Mouse (Mus musculus) neural tube, embryonic 13.5 days (tissue): Measurements from ENCODE around the gene Sco2. TPM values are rescaled to one million over a fixed set of nuclear protein-coding genes. Genes with fewer than 3 reads are reported as not detected.

Experiments
- ATAC-seq: fragments of 200-750 bp; cut with Nextera tagmentation; 2 replicates; pipeline ENCODE4 v1.8.0; 2017; ENCODE audit warnings: low read depth, mild to moderate bottlenecking, moderate TSS enrichment, moderate library complexity
- H3K27ac ChIP-seq: fragments of 300-500 bp; sonication (generic); replicated peaks from 2 replicates; pipeline ENCODE4 v1.5.1; 2015; ENCODE audit warnings: moderate library complexity, mild to moderate bottlenecking, inconsistent platforms
- H3K27me3 ChIP-seq: fragments of 300-500 bp; sonication (generic); 2 replicates; pipeline ENCODE4 v1.6.1; 2015; ENCODE audit warnings: mild to moderate bottlenecking, inconsistent platforms
- H3K36me3 ChIP-seq: fragments of 300-500 bp; sonication (generic); 2 replicates; pipeline ENCODE4 v1.6.1; 2015; ENCODE audit warnings: mild to moderate bottlenecking, inconsistent platforms
- H3K4me1 ChIP-seq: fragments of 300-500 bp; sonication (generic); replicated peaks from 2 replicates; pipeline ENCODE4 v1.6.1; 2015; ENCODE audit warnings: inconsistent platforms
- H3K4me2 ChIP-seq: fragments of 300-500 bp; sonication (generic); 2 replicates; pipeline ENCODE4 v1.6.1; 2015; ENCODE audit warnings: inconsistent platforms, mild to moderate bottlenecking, moderate library complexity
- H3K4me3 ChIP-seq: fragments of 300-500 bp; sonication (generic); 2 replicates; pipeline ENCODE4 v1.5.1; 2015; ENCODE audit warnings: mild to moderate bottlenecking, inconsistent platforms
- H3K9ac ChIP-seq: fragments of 300-500 bp; sonication (generic); 2 replicates; pipeline ENCODE4 v1.6.1; 2015; ENCODE audit warnings: moderate library complexity, mild to moderate bottlenecking, inconsistent platforms
- H3K9me3 ChIP-seq: fragments of 300-500 bp; sonication (generic); 2 replicates; pipeline ENCODE4 v1.6.1; 2016; ENCODE audit warnings: inconsistent platforms
- WGBS: fragments of 180-500 bp; shearing (Covaris S2); methylation state at CpG from one replicate; pipeline ENCODE4 v1.1.7; 2015; 5-methylcytosine and 5-hydroxymethylcytosine counted together
- polyA plus RNA-seq: library from polyadenylated mRNA; unstranded; fragments of >200 nt; fragmentation: Nextera tagmentation; extraction: Ambion mirVana; gene quantifications from 2 replicates; pipeline ENCODE4 v1.2.1, GENCODE M21; 2015

Sco2 gene
- polyA plus RNA-seq, 1 experiment from 2014 or later, result 10.9 TPM

DNA sequence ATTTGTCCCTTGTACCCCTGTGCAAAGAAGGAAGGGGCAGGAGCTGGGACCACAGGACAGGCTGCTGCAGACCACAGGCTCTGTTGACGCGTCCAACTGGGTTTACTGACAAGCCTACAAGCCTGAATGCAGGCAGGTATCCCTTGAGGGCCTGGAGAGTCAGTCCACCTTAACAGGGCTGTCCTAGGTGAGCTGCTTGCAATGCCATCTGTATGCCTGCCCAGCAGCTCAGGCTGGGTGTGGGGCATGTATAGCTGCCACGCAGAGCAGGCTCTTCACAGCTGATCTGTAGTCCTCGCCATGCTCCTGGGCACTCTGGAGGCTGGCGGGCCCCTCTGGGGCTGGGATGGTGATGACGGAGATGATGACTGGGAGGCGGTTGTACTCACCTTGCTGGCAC lies 11.0 kb upstream of the Sco2 start, which contains the start of gene Klhdc7b:
Klhdc7b (plus strand) TSS at position 301 of the 400 bp plus-strand sequence.
- no peak for ATAC-seq
- peaks cover 26% of the 10 kb centered on the region for H3K27me3 ChIP-seq
- H3K4me3 ChIP-seq, result no peak within 1 kb of the TSS
- H3K36me3 ChIP-seq, result no peaks in the 10 kb centered on the region
- peaks cover under 1% of the 10 kb centered on the region; the same call in 1 of the 2 replicates for H3K4me1 ChIP-seq
- no peak within 1 kb of the TSS for H3K27ac ChIP-seq
- no peaks in the 10 kb centered on the region for H3K9me3 ChIP-seq
- no peak within 1 kb of the TSS for H3K9ac ChIP-seq
- H3K4me2 ChIP-seq, result no peak within 1 kb of the TSS
- 90% methylated on average over 7 of the region's 7 CpGs for WGBS

DNA sequence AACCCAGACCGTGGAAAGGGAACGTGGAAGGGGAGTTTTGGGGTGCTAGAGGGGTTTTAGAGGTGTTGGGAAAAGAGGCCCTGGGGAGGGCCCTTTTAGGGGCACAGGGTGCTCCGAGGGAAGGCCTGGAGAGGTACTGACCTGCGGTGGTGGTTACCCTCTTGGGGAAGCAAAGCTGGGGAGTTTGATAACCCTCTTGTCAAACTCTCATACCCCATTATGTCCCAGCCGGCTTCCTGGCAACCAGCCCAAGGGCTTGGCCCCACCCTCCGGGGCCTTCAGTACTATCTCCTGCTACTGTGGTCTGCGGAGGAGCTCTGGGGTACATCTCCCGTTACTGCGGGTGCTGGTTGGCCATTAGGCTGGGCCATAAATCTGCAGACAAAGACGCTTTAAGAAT lies 5.8 kb upstream of the Sco2 start:
- WGBS, result 6% methylated on average over 10 of the region's 10 CpGs
- no peak overlapping the region for H3K27ac ChIP-seq
- peak overlapping the region; percentile 36 for H3K4me3 ChIP-seq
- H3K4me2 ChIP-seq, result peak overlapping the region; percentile 59
- no peaks in the 10 kb centered on the region for H3K36me3 ChIP-seq
- ATAC-seq, result no peak
- H3K4me1 ChIP-seq, result peaks cover 25% of the 10 kb centered on the region
- H3K9ac ChIP-seq, result peak overlapping the region; percentile 52; the same call in 1 of the 2 replicates
- no peaks in the 10 kb centered on the region for H3K9me3 ChIP-seq
- H3K27me3 ChIP-seq, result peaks cover 70% of the 10 kb centered on the region

DNA sequence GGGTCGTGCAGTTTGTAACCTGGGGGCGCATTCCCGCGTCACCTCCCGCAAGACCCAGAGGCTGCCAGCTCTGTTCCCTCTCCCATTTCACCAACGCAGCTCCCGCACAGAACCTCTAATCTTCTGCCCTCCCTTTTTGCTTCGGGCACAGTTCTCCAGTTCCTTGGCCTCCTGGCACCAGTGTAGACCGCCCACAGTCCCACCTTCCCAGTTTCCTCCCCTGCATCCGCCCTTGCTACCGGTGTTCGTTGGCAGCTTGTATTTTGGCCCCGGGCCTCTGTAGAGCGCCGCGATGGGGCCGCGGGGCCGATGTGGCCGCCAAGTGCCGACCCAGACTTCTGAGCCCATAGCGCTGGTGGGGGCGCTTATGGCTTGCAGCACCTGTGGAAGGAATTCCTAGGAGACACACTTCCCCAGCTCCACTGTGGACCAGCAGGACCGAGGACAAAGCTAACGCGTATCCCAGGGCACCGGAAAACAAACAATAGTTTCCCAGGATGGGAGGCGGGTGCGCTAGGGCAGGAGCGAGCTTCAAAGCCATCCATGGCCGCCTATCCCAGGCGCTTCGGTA lies 5.3 kb upstream of the Sco2 start, which contains the start of gene Odf3b:
Odf3b (minus strand) TSS at position 452 of the 571 bp plus-strand sequence.
- Histone ChIP-seq H3K4me1 (peaks cover 29% of the 10 kb centered on the region), H3K4me3 (peak within 1 kb of the TSS; percentile 36), H3K27ac (no peak within 1 kb of the TSS), H3K27me3 (peaks cover 70% of the 10 kb centered on the region), H3K9ac (peak within 1 kb of the TSS; percentile 52), H3K4me2 (peak within 1 kb of the TSS; percentile 59), H3K36me3 (no peaks in the 10 kb centered on the region), H3K9me3 (no peaks in the 10 kb centered on the region)
- no peak for ATAC-seq
- WGBS, result under 1% methylated on average over 33 of the region's 33 CpGs

DNA sequence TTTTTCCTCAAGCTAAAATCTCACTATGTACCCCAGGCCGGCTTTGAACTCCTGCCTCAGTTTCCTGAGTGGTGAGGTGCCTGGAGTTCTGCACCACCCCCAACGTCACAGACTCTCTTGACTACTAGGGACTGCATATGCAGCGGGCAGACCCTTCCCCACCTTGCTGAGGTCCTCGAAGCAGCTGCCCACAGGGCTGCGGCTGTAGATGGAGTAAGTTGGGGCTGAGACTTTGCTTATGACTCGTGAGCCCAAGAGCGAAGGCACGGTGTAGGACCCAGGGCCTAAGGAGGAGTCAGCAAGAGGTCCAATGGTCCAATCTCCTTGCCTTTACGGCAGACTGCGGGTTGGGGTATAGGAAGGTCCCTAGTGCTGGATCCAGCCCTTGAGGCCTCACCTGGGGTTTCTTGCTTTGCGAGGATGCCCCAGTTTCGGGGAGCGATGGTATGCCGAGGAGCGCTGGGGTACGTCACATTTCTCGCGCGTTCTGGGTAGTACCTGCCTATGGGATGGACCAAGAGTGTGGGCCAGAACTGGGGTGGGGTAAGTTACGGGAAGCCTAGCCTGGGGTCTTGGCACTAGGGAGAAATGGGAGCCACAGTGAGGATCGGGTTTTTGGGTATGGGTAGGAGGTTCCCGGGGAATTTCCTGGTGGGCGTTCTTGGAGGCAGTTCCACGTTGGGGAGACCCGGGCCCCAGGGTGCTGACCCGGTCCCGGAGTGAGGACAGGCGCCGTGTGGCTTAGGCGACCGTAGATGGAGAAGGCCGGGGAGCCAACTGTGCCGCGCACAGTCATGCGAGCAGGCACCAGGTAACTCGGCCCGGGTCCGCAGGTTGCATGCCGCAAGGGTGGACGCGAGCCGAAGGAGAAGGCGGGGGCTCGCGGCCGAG lies 4.5 kb upstream of the Sco2 start:
- H3K9me3 ChIP-seq, result no peaks in the 10 kb centered on the region
- no peak for ATAC-seq
- H3K4me2 ChIP-seq, result peak overlapping the region; percentile 59
- H3K36me3 ChIP-seq, result no peaks in the 10 kb centered on the region
- peaks cover 69% of the 10 kb centered on the region for H3K27me3 ChIP-seq
- H3K27ac ChIP-seq, result no peak overlapping the region
- peaks cover 32% of the 10 kb centered on the region for H3K4me1 ChIP-seq
- peak overlapping the region; percentile 52 for H3K9ac ChIP-seq
- H3K4me3 ChIP-seq, result peak overlapping the region; percentile 36
- 12% methylated on average over 46 of the region's 46 CpGs for WGBS

DNA sequence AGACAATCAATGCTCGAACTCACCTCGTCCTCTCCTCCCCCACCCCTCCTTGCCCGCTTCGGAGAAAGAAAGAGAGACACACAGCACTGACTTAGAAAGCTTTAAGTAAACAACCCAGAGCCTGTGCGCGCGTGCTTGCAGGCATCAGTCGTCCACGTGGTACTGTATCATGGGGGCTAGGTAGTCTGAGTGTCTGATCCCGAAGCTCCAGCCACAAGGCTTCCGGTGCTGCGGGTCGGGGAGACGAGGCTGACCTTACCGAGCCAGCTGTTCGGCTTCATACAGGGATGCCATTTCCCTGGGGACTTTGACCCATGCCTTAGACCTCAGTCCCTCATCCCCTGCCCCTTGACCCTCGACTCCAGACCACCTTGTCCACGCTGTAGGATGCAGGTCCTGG lies 3.7 kb upstream of the Sco2 start:
- WGBS, result 6% methylated on average over 18 of the region's 18 CpGs
- H3K36me3 ChIP-seq, result peaks cover 4% of the 10 kb centered on the region
- H3K9me3 ChIP-seq, result no peaks in the 10 kb centered on the region
- H3K4me2 ChIP-seq, result no peak overlapping the region
- H3K4me3 ChIP-seq, result no peak overlapping the region
- ATAC-seq, result no peak
- no peak overlapping the region for H3K9ac ChIP-seq
- H3K27ac ChIP-seq, result no peak overlapping the region
- H3K27me3 ChIP-seq, result peaks cover 62% of the 10 kb centered on the region
- peaks cover 40% of the 10 kb centered on the region for H3K4me1 ChIP-seq

DNA sequence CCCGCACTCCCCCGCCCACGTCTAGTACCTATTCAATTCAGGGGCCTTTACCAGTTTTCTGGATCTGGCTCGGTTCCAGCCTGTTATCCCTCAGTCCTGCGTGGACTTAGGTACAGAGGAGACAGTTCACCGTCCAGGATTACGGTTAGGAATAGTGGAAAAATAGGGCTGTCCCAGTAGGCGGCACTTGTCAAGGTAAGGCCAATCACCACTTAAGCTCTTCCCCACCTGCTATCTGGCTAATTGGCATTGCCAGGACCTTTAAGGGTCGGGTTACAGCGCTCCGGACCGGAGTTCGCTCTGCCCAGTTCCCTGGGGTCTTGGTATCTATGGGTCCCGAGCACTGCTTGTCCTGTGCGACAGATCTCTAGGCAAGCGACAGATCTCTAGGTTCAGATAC lies 3.3 kb upstream of the Sco2 start, which contains the start of gene Tymp:
Tymp (minus strand) TSS at position 83 of the 400 bp plus-strand sequence.
- ATAC-seq, result no peak
- 27% methylated on average over 16 of the region's 16 CpGs for WGBS
- H3K4me1 ChIP-seq, result peaks cover 40% of the 10 kb centered on the region
- H3K9me3 ChIP-seq, result no peaks in the 10 kb centered on the region
- peaks cover 8% of the 10 kb centered on the region for H3K36me3 ChIP-seq
- H3K27me3 ChIP-seq, result peaks cover 62% of the 10 kb centered on the region
- H3K9ac ChIP-seq, result no peak within 1 kb of the TSS
- no peak within 1 kb of the TSS for H3K4me3 ChIP-seq
- no peak within 1 kb of the TSS for H3K27ac ChIP-seq
- no peak within 1 kb of the TSS for H3K4me2 ChIP-seq

DNA sequence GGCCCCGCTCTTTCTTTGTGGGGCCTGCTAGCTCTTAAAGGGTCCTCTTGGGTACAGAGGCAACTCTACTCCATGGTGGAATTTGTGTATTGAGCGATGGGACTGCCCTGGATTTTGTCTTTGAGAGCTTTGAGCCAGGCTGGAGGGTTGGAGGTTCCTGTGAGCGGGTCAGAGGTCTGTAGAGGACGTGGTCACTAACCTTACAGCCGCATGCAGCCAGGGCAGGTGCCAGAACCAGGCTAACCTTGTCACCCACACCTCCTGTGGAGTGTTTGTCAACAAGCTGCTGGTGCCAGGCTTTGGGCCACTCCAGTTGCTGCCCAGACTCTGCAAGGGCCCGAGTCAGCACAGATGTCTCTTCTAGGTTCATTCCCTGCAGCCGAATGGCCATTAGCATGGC lies 2.4 kb upstream of the Sco2 start:
- Histone ChIP-seq H3K27ac (no peak overlapping the region), H3K9me3 (no peaks in the 10 kb centered on the region), H3K4me2 (no peak overlapping the region), H3K27me3 (peaks cover 60% of the 10 kb centered on the region), H3K9ac (no peak overlapping the region), H3K4me1 (peaks cover 40% of the 10 kb centered on the region), H3K36me3 (peaks cover 18% of the 10 kb centered on the region), H3K4me3 (no peak overlapping the region)
- ATAC-seq, result no peak
- WGBS, result 78% methylated on average over 7 of the region's 7 CpGs

DNA sequence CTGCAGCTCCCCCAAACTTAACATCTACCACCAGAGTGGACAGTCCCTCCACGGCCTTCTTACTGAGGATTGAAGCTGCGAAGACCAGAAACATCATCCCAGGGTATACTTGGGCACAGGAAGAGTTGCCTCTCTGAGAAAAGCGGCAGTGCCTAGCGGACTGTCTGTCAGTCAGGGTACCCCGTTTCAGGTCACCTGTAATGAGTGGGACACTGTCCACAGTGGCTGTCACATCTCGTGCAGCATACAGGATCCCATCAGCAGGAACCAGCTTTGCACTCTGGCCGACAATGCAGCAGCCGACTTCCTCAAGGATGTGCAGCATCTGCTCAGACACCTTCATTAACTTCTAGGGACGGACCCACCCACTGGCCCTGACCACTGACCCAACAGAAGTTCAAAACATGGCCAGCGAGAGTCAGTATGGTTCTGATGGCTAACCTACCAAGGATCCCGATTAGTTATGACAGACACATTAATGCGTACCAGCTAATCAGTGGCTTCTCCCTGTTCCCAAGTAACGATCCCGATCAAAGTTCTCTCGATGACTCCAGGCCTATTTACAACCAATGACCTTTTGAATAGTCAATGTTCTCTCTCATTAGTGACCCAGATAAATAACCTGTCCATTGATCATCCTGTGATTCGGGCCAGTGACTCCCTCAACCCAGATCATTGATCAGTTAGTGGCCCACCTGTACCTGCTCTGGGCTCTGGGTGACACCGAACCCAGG lies 1.3 kb upstream of the Sco2 start:
- H3K9me3 ChIP-seq, result no peaks in the 10 kb centered on the region
- peaks cover 40% of the 10 kb centered on the region for H3K4me1 ChIP-seq
- ATAC-seq, result no peak
- 0 out of 2 replicates have a peak overlapping the region, but pooled peaks have one; percentile 62 for H3K4me3 ChIP-seq
- H3K36me3 ChIP-seq, result peaks cover 28% of the 10 kb centered on the region
- H3K27ac ChIP-seq, result no peak overlapping the region
- H3K9ac ChIP-seq, result no peak overlapping the region
- H3K27me3 ChIP-seq, result peaks cover 50% of the 10 kb centered on the region
- WGBS, result 92% methylated on average over 17 of the region's 17 CpGs
- no peak overlapping the region for H3K4me2 ChIP-seq

DNA sequence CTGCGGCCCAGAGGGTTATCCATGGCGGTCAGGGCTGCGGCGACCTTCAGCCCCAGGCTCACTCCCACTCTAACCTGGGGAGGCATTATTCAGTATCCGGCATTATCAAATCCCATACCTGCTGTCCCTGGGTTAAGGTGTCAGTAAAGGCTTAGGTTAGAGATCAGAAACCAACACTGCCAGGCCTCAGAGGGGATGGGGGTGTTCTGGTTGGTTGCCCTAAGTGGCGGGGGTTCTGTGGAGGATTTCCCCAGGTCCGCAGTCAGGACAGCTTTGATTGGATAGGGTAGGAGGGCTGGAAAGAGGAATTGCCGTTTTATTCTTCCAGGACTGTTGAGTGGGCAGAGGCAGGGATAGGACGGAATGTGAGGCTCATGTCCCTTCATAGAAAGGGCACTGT lies 694 bp upstream of the Sco2 start:
- H3K27me3 ChIP-seq, result peaks cover 43% of the 10 kb centered on the region
- H3K9me3 ChIP-seq, result no peaks in the 10 kb centered on the region
- H3K27ac ChIP-seq, result peak overlapping the region; percentile 94
- 47% methylated on average over 9 of the region's 9 CpGs for WGBS
- peak overlapping the region; percentile 62 for H3K4me3 ChIP-seq
- peak overlapping the region; percentile 80 for H3K9ac ChIP-seq
- peak overlapping the region; percentile 73 for H3K4me2 ChIP-seq
- H3K36me3 ChIP-seq, result peaks cover 35% of the 10 kb centered on the region
- H3K4me1 ChIP-seq, result peaks cover 37% of the 10 kb centered on the region
- ATAC-seq, result no peak

DNA sequence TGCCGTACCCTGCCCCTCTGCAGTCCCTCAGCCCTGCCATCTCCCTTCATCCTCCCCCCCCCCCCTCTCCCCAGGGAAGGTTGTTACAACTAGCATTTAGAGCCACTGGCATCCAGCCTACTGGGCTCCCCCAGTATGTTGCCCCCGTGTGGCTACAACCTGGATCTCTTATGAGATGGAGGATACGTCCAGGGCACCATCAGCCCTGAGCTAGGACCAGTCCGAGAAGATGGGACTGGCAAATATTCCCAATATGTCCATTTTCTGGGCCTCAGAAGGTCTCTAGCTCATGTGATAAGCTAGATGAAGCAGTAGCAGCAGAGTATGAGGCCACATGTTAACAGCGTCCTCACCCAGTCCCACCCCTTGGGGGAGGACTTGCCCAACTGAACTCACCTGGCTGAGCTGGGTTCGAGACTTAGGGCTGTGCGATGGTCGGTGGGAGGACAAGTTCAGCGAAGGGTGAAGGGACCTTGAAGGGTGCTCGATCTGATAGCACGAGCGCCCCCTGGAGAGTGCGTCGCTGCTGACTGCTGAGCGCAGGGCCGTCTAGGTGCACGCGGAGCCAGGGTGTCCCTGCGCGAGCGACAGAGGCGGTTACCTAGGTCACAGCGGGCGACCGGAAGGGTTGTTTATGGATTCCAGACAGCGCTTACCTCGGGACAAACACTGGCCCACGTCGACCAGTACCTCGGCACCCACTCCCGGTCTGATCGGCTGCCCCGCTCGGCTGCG lies 452 bp downstream of the Sco2 start:
- H3K4me1 ChIP-seq, result peaks cover 26% of the 10 kb centered on the region
- H3K27ac ChIP-seq, result peak overlapping the region; percentile 94
- H3K9me3 ChIP-seq, result no peaks in the 10 kb centered on the region
- 1% methylated on average over 35 of the region's 35 CpGs for WGBS
- peaks cover 46% of the 10 kb centered on the region for H3K36me3 ChIP-seq
- H3K9ac ChIP-seq, result peak overlapping the region; percentile 80
- peak overlapping the region; percentile 62 for H3K4me3 ChIP-seq
- ATAC-seq, result peak; percentile 87
- H3K4me2 ChIP-seq, result peak overlapping the region; percentile 73
- H3K27me3 ChIP-seq, result peaks cover 32% of the 10 kb centered on the region

DNA sequence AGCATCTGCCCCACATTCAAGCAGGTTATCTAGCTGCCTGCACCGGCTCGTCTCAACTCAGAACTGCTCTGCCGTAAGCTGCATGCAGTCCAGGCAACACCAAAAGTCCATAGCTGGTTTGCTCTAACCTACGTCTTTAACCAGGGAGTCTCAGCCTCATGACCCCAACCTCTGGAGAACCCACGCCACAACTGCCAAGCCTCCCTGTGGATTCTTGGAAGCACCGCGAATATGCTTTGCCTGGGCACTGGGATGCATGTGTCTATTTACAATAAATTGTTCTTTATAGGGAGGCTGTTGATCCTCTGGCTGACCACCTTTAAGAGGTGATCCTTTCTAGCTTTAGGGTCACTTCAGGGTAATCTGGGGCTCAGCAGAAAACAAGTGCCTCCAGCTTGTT lies 1.1 kb downstream of the Sco2 start:
- Histone ChIP-seq H3K4me2 (peak overlapping the region; percentile 73), H3K36me3 (peaks cover 53% of the 10 kb centered on the region), H3K27me3 (peaks cover 25% of the 10 kb centered on the region), H3K4me1 (peaks cover 24% of the 10 kb centered on the region), H3K27ac (no peak overlapping the region), H3K9me3 (no peaks in the 10 kb centered on the region), H3K4me3 (peak overlapping the region; percentile 62), H3K9ac (peak overlapping the region; percentile 80; the same call in 1 of the 2 replicates)
- no peak for ATAC-seq
- WGBS, result 84% methylated on average over 7 of the region's 7 CpGs
